In genomic region chr2:26449121-26450060, GRCm38 (mm10) we compare ENCODE assay signal across 8 mouse cellular contexts. TPM values are rescaled to one million over a fixed set of nuclear protein-coding genes. Genes with fewer than 3 reads are reported as not detected.
A peak's percentile ranks its signal among the peaks of the same experiment; 100 is the strongest.
DNase-seq lines count a peak whose midpoint lies in the region; ATAC-seq lines count a peak whose summit lies in the region.

No protein-coding gene starts in this region.

- no peak for ATAC-seq in inflammation-experienced regulatory T-cells, adult 6 months

- DNase-seq in urinary bladder, adult 18-20 months (ENCODE audit: low spot score in 2 of 2): peak; percentile 50 to 69
- DNase-seq in urinary bladder, postnatal 10 days (ENCODE audit: low spot score): no peak
- DNase-seq in c-Kit-positive CD71-negative TER-119-negative erythroid progenitor cells, embryonic 14.5 days (ENCODE audit: low read depth): peak; percentile 45
- DNase-seq in frontal cortex, postnatal 36 days (ENCODE audit: low spot score in 2 of 2): peak; percentile 77 to 89
- peak; percentile 68 to 87 for DNase-seq in layer of hippocampus, adult 8-10 months (ENCODE audit: low spot score in 2 of 2)
- peak; percentile 77 for DNase-seq in lung, postnatal 25 days (ENCODE audit: low spot score)
- peak; percentile 94 for DNase-seq in right cerebral cortex, postnatal 4 days

RNA-seq across cellular contexts. Expression of gene Sec16a, which starts 4.4 kb away (rescaled TPM):
- 10 to 100 TPM; 48.2 to 56.5 (median 54.5) TPM for total RNA-seq in layer of hippocampus, adult 8-10 months (2022)
- 10 to 100 TPM; 18.4 to 28.4 (median 24.2) TPM for polyA plus RNA-seq in inflammation-experienced regulatory T-cells, adult 6 months (2017; shearing (Covaris generic))

RNA-seq across cellular contexts. Expression of gene Inpp5e, which starts 40.4 kb away (rescaled TPM):
- total RNA-seq in layer of hippocampus, adult 8-10 months (2022): 10 to 100 TPM; 23.9 to 27.9 (median 25.8) TPM
- 10 to 100 TPM in 2 of 3 experiments, 1 to 10 TPM in 1; 9.4 to 19.0 (median 10.9) TPM for polyA plus RNA-seq in inflammation-experienced regulatory T-cells, adult 6 months (2017; shearing (Covaris generic))
